Mouse (Mus musculus): ENCODE data around the gene Pnrc1.

DNA sequence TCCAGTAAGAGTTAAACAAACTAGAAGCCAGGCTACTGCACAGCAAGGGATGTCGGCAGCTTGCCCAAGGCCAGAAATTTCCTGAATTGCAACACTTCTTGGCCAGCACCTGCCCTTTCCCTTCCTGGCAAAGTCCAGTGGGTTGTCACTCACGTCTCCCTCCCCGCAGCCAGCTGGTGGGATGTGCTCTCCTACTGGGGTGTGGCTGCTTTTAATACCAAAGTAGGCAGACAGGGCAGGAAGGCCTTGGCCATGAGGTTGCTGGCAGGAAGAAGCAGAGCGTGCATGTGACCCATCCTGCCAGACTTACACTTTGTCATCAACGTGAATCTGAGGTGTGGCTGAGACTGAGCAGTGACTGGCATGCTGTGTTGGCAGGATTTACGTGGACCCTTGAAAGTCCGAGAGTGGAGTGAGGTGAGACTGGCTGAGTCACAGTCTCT, 28.6 kb downstream of the Pnrc1 start:
- TF ChIP-seq CTCF (IDR thresholded peaks at IDR 0.05) (peak; percentile 56), EP300 (IDR thresholded peaks at IDR 0.05) (peak; percentile 96)

All from lung, postnatal 0 days (tissue).